Mouse (Mus musculus) bone marrow, adult 2 months (tissue): ENCODE data around the gene Nell1.

Source experiments
- CTCF ChIP-seq: fragments of 200-500 bp; IDR thresholded peaks from 2 replicates; pipeline ENCODE4 v1.5.1; 2011; ENCODE audit warnings: low read length, control low read depth; ENCODE audit not compliant: control insufficient read depth, insufficient read depth
- POLR2A ChIP-seq: fragments of 200-500 bp; IDR thresholded peaks from 2 replicates; pipeline ENCODE4 v1.6.1; 2011; ENCODE audit warnings: low read depth, mild to moderate bottlenecking, control low read depth, low read length, borderline replicate concordance; ENCODE audit not compliant: control insufficient read depth

GRCm38 (mm10) chr7:50422422-50423195 lies 447.9 kb downstream of the Nell1 start:
- TF ChIP-seq CTCF (no peak), POLR2A (no peak)
